Mouse (Mus musculus): ENCODE data around the gene Oasl2.

DNA sequence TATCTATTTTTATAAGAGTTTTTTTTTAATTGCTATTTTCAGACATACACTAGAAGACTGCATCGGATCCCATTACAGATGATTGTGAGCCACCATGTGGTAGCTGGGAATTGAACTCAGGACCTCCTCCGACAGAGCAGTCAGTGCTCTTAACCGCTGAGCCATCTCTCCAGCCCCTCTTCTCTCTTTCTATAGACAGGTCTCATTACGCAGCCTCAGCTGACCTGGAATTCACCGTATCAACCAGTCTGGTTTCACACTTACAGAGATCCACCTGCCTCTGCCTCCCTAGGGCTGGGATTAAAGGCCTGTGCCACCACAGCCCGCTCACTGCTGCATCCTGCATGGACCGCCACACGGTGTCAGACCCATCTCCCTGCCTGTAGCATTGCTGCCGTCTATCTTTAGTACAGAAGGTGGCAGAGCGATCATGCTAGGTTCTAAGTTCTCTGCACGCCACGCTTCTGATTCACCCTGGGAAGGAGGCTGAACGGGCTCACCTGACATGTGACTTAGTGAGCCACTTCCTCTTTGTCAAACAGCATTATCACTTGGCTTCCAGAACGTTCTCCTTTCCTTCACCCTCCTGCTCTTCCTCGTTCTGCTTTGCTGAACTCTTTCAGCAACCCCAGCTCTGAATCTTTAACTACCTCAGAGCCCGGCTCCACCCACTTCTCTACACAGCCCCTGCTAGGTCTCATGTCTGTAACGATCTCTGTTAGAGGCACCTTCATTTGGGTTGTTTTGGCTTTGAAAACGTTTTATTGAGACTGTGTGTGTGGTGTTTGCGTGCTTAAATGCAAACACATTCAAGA lies 25.0 kb downstream of the Oasl2 start:
- TF ChIP-seq CTCF (IDR thresholded peaks at IDR 0.05; ENCODE audit: borderline replicate concordance, control insufficient read depth, extremely low read depth, insufficient read depth, low read length, poor library complexity): peak; percentile 61; the same call in 1 of the 2 replicates
- TF ChIP-seq POLR2A (IDR thresholded peaks at IDR 0.05; ENCODE audit: control insufficient read depth, extremely low read depth, insufficient read depth, low read length, poor library complexity): 0 out of 2 replicates have a peak, but pooled peaks have one; percentile 21

All from thymus, adult 2 months (tissue).